Mouse (Mus musculus): Measurements from ENCODE around the gene Ubr7. TPM values are rescaled to one million over a fixed set of nuclear protein-coding genes. Genes with fewer than 3 reads are reported as not detected.

Gene Ubr7
- polyA plus RNA-seq, 1 experiment = 28.7 TPM

DNA sequence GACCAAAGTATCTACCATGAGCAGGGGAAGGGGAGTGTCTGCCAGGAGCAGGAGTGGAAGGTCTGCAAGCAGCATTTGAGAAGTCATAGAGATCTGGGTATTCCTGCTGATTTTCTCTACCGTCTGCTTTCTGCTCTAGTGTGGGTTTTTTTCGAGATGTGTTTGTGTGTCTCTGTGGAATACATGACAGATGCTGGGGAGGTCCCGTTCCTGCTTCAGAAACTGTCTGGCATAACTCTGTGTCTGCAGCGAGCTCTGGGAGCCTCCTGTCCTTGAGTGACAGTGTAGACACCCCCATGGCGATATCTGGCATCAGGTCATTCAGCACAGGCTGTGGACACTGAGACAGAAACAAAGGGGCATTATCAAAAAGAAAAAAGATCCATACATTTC lies 27.8 kb downstream of the Ubr7 start:
- peaks cover 14% of the 10 kb centered on the region for H3K36me3 ChIP-seq (ENCODE audit: control insufficient read depth, insufficient read depth, low read length)
- no peak for DNase-seq
- no peak overlapping the region for H3K27ac ChIP-seq (ENCODE audit: control insufficient read depth, insufficient read depth, low read length)
- H3K4me3 ChIP-seq (ENCODE audit: control insufficient read depth, insufficient read depth, low read length) = no peak overlapping the region
- WGBS = 93% methylated on average over 5 of the region's 5 CpGs
- no peaks in the 10 kb centered on the region for H3K27me3 ChIP-seq (ENCODE audit: control insufficient read depth, insufficient read depth, low read length)
- no peak for TF ChIP-seq CTCF (IDR thresholded peaks at IDR 0.05; ENCODE audit: borderline replicate concordance, control insufficient read depth, extremely low read depth, insufficient read depth, low read length, poor library complexity)
- TF ChIP-seq POLR2A (IDR thresholded peaks at IDR 0.05; ENCODE audit: control insufficient read depth, extremely low read depth, insufficient read depth, low read length, poor library complexity) = no peak
- H3K4me1 ChIP-seq (replicated peaks; ENCODE audit: control insufficient read depth, insufficient read depth, low read length) = peaks cover 34% of the 10 kb centered on the region

DNA sequence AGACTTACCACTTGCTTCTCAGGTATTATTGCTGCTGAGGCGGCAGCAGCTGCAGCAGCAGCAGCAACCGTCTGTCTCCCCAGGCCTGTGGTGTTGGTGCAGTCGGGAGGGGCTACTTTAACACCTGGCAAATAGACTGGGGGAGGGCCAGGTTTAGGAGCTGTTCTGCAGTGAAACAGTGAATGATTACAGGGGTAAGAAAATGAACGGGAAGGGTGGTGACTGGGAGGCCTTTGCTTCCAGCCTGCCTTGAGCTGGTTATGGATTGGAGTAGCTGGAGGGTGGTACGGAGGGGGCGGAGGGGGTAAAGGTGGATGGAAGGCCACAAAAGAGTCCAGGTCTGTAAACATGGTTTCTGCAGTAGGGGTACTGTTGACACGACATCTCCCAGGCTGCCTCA lies 30.2 kb downstream of the Ubr7 start:
- TF ChIP-seq CTCF (IDR thresholded peaks at IDR 0.05; ENCODE audit: borderline replicate concordance, control insufficient read depth, extremely low read depth, insufficient read depth, low read length, poor library complexity) = no peak
- no peak for TF ChIP-seq POLR2A (IDR thresholded peaks at IDR 0.05; ENCODE audit: control insufficient read depth, extremely low read depth, insufficient read depth, low read length, poor library complexity)
- peaks cover 24% of the 10 kb centered on the region for H3K36me3 ChIP-seq (ENCODE audit: control insufficient read depth, insufficient read depth, low read length)
- 61% methylated on average over 7 of the region's 7 CpGs for WGBS
- DNase-seq = peak; percentile 74
- H3K27ac ChIP-seq (ENCODE audit: control insufficient read depth, insufficient read depth, low read length) = peak overlapping the region; percentile 89
- H3K4me1 ChIP-seq (replicated peaks; ENCODE audit: control insufficient read depth, insufficient read depth, low read length) = peaks cover 35% of the 10 kb centered on the region
- no peaks in the 10 kb centered on the region for H3K27me3 ChIP-seq (ENCODE audit: control insufficient read depth, insufficient read depth, low read length)
- no peak overlapping the region for H3K4me3 ChIP-seq (ENCODE audit: control insufficient read depth, insufficient read depth, low read length)

DNA sequence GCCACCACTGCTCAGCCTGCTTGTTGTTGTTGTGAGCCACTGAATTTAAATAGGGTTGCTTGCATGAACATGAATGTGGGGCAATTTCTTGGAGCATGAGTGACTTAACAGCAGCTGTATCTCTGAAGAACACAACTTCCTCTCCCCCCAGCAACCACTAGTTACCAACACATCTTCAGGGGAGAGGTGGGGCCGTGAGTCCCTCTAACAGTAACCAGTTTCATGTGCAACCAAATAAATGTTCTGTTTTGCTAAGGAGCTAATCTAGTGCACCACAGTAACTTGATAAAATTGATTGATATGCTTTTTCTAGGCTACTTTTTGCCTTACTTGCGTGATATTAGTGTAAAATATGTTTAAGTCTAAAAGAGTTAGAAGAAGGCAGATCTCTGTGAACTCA lies 41.8 kb downstream of the Ubr7 start:
- Histone ChIP-seq H3K4me1 (replicated peaks; ENCODE audit: control insufficient read depth, insufficient read depth, low read length) (no peaks in the 10 kb centered on the region), H3K36me3 (ENCODE audit: control insufficient read depth, insufficient read depth, low read length) (no peaks in the 10 kb centered on the region; the same call in none of the 2 replicates), H3K27ac (ENCODE audit: control insufficient read depth, insufficient read depth, low read length) (peak overlapping the region; percentile 68; the same call in 1 of the 2 replicates), H3K4me3 (ENCODE audit: control insufficient read depth, insufficient read depth, low read length) (no peak overlapping the region), H3K27me3 (ENCODE audit: control insufficient read depth, insufficient read depth, low read length) (no peaks in the 10 kb centered on the region)
- TF ChIP-seq CTCF (IDR thresholded peaks at IDR 0.05; ENCODE audit: borderline replicate concordance, control insufficient read depth, extremely low read depth, insufficient read depth, low read length, poor library complexity) (no peak), POLR2A (IDR thresholded peaks at IDR 0.05; ENCODE audit: control insufficient read depth, extremely low read depth, insufficient read depth, low read length, poor library complexity) (no peak)
- no peak for DNase-seq
- 78% methylated on average over 2 of the region's 2 CpGs for WGBS

- H3K4me3 ChIP-seq (ENCODE audit: control insufficient read depth, insufficient read depth, low read length) = no peak overlapping the region
- 97% methylated on average over 1 of the region's 1 CpGs for WGBS
- H3K36me3 ChIP-seq (ENCODE audit: control insufficient read depth, insufficient read depth, low read length) = peaks cover 13% of the 10 kb centered on the region
- no peaks in the 10 kb centered on the region for H3K27me3 ChIP-seq (ENCODE audit: control insufficient read depth, insufficient read depth, low read length)
- no peak for TF ChIP-seq CTCF (IDR thresholded peaks at IDR 0.05; ENCODE audit: borderline replicate concordance, control insufficient read depth, extremely low read depth, insufficient read depth, low read length, poor library complexity)
- no peak for TF ChIP-seq POLR2A (IDR thresholded peaks at IDR 0.05; ENCODE audit: control insufficient read depth, extremely low read depth, insufficient read depth, low read length, poor library complexity)
- DNase-seq = no peak
- H3K4me1 ChIP-seq (replicated peaks; ENCODE audit: control insufficient read depth, insufficient read depth, low read length) = no peaks in the 10 kb centered on the region
- H3K27ac ChIP-seq (ENCODE audit: control insufficient read depth, insufficient read depth, low read length) = no peak overlapping the region
These were observed 57.1 kb downstream of the Ubr7 start for GRCm38 (mm10) chr12:102814858-102815257.

GRCm38 (mm10) chr12:102826399-102826798 lies 68.6 kb downstream of the Ubr7 start:
- H3K4me3 ChIP-seq (ENCODE audit: control insufficient read depth, insufficient read depth, low read length) = no peak overlapping the region
- H3K4me1 ChIP-seq (replicated peaks; ENCODE audit: control insufficient read depth, insufficient read depth, low read length) = no peaks in the 10 kb centered on the region
- TF ChIP-seq POLR2A (IDR thresholded peaks at IDR 0.05; ENCODE audit: control insufficient read depth, extremely low read depth, insufficient read depth, low read length, poor library complexity) = no peak
- no peak for TF ChIP-seq CTCF (IDR thresholded peaks at IDR 0.05; ENCODE audit: borderline replicate concordance, control insufficient read depth, extremely low read depth, insufficient read depth, low read length, poor library complexity)
- WGBS = 100% methylated on average over 1 of the region's 1 CpGs
- no peak for DNase-seq
- no peaks in the 10 kb centered on the region for H3K36me3 ChIP-seq (ENCODE audit: control insufficient read depth, insufficient read depth, low read length)
- H3K27me3 ChIP-seq (ENCODE audit: control insufficient read depth, insufficient read depth, low read length) = no peaks in the 10 kb centered on the region
- no peak overlapping the region for H3K27ac ChIP-seq (ENCODE audit: control insufficient read depth, insufficient read depth, low read length)

GRCm38 (mm10) chr12:102827119-102827518 lies 69.4 kb downstream of the Ubr7 start:
- DNase-seq = no peak
- Histone ChIP-seq H3K4me1 (replicated peaks; ENCODE audit: control insufficient read depth, insufficient read depth, low read length) (no peaks in the 10 kb centered on the region), H3K36me3 (ENCODE audit: control insufficient read depth, insufficient read depth, low read length) (no peaks in the 10 kb centered on the region), H3K27me3 (ENCODE audit: control insufficient read depth, insufficient read depth, low read length) (no peaks in the 10 kb centered on the region), H3K27ac (ENCODE audit: control insufficient read depth, insufficient read depth, low read length) (no peak overlapping the region), H3K4me3 (ENCODE audit: control insufficient read depth, insufficient read depth, low read length) (no peak overlapping the region)
- 55% methylated on average over 1 of the region's 1 CpGs for WGBS
- no peak for TF ChIP-seq CTCF (IDR thresholded peaks at IDR 0.05; ENCODE audit: borderline replicate concordance, control insufficient read depth, extremely low read depth, insufficient read depth, low read length, poor library complexity)
- TF ChIP-seq POLR2A (IDR thresholded peaks at IDR 0.05; ENCODE audit: control insufficient read depth, extremely low read depth, insufficient read depth, low read length, poor library complexity) = no peak

Other genes with a start within 250 kb of the Ubr7 start
- gene Chga, start 203.0 kb upstream of the Ubr7 start, polyA plus RNA-seq (2012; rRNA removed) = 7.3 and 12.4 TPM in 2 replicates
- 34.2 and 36.9 TPM in 2 replicates for gene Itpk1, start 53.0 kb upstream of the Ubr7 start, polyA plus RNA-seq (2012; rRNA removed)
- gene Moap1, start 14.3 kb upstream of the Ubr7 start, polyA plus RNA-seq (2012; rRNA removed) = 0.71 and 1.3 TPM in 2 replicates
- gene Tmem251, start 14.2 kb upstream of the Ubr7 start, polyA plus RNA-seq (2012; rRNA removed) = 4.2 and 4.4 TPM in 2 replicates
- gene Gm28051, start 202 bp upstream of the Ubr7 start, polyA plus RNA-seq (2012; rRNA removed) = not detected in 2 replicates
- 19.4 and 25.0 TPM in 2 replicates for gene Gon7, start 164 bp upstream of the Ubr7 start, polyA plus RNA-seq (2012; rRNA removed)
- 3.6 and 4.2 TPM in 2 replicates for gene Gm20604, start 705 bp downstream of the Ubr7 start, polyA plus RNA-seq (2012; rRNA removed)
- 22.1 and 23.8 TPM in 2 replicates for gene Btbd7, start 120.5 kb downstream of the Ubr7 start, polyA plus RNA-seq (2012; rRNA removed)
- not detected in 2 replicates for gene Cox8c, start 141.3 kb downstream of the Ubr7 start, polyA plus RNA-seq (2012; rRNA removed)
- 1.1 and 1.3 TPM in 2 replicates for gene Unc79, start 190.9 kb downstream of the Ubr7 start, polyA plus RNA-seq (2012; rRNA removed)